Mouse (Mus musculus) adrenal gland, adult 18-20 months (tissue): ENCODE data around the gene Pdzrn4. TPM values are rescaled to one million over a fixed set of nuclear protein-coding genes. Genes with fewer than 3 reads are reported as not detected.
"Not testable (repeated sequence)": the region's sequence is repeated elsewhere in the genome, so short reads cannot be mapped to it uniquely, and the experiment has no call there.

Experiments
- DNase-seq, 2 experiments: peaks; one replicate each; pipeline ENCODE4 v3.0.0; 2021 to 2022; ENCODE audit warnings: low spot score in 2 of 2
- long read RNA-seq, 2 experiments: library from polyadenylated mRNA; stranded (forward); transcript quantifications; one replicate each; pipeline ENCODE4 v2.0.0; 2021
- total RNA-seq, 2 experiments: library from RNA; stranded (reverse); gene quantifications; 1 replicate in 1 of 2; 2 replicates in 1 of 2; pipeline ENCODE4 v1.2.3; 2021

Pdzrn4 gene
- not detected for total RNA-seq
- long read RNA-seq, experiment 1 = 0 reads
- long read RNA-seq, experiment 2 = 0 reads

- no peak for DNase-seq
Measured at GRCm38 (mm10) chr15:92396770-92397608, at the start of gene Pdzrn4. Pdzrn4 (plus strand) TSS chr15:92396881.

DNA sequence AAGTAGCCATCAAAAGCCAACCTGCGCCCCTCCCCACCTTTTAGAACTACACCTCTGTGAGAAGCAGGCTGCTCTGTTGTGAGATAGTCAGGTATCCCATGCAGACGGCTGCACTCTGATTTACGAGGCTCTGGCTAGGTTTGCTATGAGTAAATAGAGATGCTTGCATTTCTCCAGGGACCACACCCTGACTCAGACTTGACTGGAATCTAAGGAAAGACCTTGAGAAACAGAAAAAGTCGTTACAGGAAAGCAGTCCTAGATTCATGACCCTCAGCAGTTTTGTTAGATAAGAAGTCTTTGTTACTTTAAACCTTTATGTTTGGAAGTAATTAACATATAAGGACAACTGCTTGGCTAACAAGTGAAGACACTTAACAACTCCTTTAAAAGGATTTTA lies 49.3 kb upstream of the Pdzrn4 start:
- DNase-seq = no peak

DNA sequence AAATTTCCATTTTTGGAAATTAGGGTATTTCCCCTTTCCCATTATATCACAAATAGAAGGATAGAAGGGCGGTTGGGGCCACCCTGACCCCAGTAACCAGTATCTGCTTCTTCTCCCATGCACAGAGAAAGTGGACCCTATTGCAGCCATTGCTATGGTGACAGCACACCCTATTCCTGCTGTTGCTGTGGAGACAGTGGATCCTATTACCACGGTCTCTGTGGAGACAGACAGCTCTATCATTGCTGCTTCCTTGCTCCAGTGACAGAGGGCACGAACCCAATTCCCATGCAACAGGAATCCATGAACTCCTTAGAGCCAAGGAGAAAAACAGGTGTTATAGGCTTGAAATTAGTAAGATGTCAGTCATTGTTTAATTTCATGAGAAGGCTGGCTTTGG lies 48.8 kb upstream of the Pdzrn4 start:
- no peak for DNase-seq

DNA sequence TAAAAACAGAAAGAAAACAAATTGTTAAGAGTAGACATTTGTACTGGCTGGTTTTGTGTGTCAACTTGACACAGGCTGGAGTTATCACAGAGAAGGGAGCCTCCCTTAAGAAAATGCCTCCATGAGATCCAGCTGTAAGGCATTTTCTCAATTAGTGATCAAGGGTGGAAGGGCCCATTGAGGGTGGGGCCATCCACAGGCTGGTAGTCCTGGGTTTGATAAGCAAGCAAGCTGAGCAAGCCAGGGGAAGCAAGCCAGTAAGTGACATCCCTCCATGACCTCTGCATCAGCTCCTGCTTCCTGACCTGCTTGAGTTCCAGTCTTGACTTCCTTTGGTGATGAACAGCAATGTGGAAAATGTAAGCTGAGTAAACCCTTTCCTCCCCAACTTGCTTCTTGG lies 48.2 kb upstream of the Pdzrn4 start:
- not testable (repeated sequence) for DNase-seq

GRCm38 (mm10) chr15:92364153-92364552 lies 32.5 kb upstream of the Pdzrn4 start:
- no peak for DNase-seq

DNA sequence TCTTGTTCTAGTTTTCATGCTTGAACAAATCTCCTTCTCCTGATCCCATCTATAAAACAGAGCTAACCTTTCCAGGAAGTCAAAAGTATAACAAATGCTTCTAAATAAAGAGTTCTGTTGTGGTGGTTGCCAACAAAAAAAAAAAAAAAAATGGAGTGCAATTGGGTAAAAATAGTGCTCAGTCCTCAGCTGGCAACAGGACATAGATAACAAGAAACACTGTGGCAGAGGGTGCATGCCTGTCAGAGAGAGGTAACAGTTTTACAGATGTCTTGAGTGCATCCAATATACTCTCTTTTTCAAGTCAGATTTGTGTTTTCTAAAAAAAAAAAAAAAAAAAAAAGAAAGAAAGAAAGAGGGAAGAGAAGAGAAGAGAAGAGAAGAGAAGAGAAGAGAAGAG lies 32.1 kb upstream of the Pdzrn4 start:
- DNase-seq = no peak

GRCm38 (mm10) chr15:92394811-92395210 lies 1.9 kb upstream of the Pdzrn4 start:
- DNase-seq = no peak

- no peak for DNase-seq
Measured at GRCm38 (mm10) chr15:92398747-92399146, 2.1 kb downstream of the Pdzrn4 start.

GRCm38 (mm10) chr15:92399278-92399677 lies 2.6 kb downstream of the Pdzrn4 start:
- no peak for DNase-seq

DNA sequence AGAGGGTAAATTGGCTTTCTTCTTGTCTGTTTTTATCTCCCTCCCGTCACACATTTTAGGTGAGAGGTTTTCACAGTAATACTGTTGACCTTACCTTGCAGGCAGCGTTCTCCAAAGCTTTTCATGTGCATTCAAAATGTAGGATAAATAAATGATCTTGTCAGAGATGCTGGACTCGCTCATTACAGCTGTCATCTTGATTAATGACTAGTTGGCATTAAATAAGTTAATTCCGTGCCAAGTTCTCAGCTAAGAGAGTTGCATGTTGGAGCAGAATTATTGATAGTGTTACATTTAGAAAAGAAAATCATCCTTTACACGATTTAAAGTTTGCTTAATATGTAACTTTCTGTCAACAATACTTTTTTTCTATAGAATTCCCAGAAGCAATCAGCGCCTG lies 4.9 kb downstream of the Pdzrn4 start:
- no peak for DNase-seq

GRCm38 (mm10) chr15:92415323-92415722 lies 18.6 kb downstream of the Pdzrn4 start:
- no peak for DNase-seq

DNA sequence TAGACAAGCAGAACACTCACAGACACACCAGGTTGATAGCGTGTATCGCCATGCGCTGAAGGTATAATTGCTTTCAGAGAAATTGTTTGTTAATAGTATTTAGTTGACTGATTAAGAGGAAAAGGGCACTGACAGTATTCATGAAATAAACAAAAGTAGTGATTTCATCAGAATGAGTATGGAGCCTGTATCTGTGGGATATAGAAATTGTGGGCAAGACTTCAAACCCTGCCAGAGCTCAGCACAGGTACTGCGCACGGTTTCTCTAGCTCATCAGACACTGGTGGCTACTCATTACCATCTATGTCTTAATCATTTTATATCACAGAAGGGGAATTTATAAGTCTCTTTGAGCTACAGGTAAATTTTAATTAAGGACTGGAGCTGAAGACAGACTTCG lies 19.5 kb downstream of the Pdzrn4 start:
- no peak for DNase-seq

- no peak for DNase-seq
Measured at GRCm38 (mm10) chr15:92416658-92417057, 20.0 kb downstream of the Pdzrn4 start.

DNA sequence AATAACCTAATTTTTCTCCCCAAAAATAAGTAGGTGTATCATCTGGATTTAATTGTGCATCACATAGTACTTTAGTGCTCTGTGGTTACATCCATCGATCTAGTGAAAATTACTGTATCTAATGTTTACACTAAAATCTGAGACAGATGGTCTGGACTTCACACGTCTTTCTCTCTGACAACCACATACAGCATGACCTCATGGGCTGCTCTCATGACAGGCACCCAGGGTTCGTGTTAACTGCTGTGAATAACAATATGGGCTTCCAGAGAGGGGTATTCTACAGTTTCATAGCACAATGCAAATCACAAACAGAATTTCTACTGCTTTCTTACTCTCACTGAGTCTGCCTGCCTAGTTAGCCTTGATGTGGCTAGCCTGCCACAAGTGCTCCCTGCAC lies 20.4 kb downstream of the Pdzrn4 start:
- DNase-seq = no peak

DNA sequence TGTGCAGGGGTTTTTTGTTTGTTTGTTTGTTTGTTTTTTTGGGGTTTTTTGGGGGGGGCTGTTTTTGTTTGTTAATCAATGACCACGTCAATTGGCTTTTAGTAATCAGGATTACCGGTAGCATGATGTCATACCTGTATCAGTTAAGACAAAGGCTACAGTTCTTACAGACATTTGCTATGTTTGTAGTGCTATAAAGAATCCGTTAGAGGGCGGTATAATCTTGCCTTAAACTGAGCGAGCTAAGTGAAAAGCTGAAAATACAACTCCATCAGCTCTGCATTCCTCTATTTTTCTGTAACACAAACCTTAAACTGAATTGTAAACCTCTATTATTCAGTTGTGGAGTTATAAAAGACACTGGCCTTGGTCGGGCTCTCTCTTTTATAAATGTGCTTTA lies 37.9 kb downstream of the Pdzrn4 start:
- DNase-seq = no peak

DNA sequence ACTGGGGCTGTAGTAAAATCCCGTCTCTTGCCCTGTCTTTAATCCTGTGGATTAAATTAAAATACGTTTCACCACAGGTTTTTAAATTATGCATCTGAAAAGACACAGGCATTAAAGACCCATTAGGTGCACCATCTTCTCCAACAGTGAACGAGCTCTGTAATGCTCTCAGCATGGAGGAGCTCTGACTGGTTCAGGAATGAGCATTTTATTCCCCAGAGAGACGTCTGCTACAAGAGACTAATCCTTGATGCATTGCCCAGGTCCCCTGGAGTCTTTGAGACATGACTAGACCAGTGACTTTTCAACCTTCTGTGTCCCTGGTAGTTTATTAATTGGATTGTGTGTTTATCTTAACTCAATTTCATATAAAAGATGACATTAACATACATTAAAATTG lies 38.6 kb downstream of the Pdzrn4 start:
- DNase-seq = no peak

GRCm38 (mm10) chr15:92441630-92442180 lies 45.0 kb downstream of the Pdzrn4 start:
- no peak for DNase-seq

DNA sequence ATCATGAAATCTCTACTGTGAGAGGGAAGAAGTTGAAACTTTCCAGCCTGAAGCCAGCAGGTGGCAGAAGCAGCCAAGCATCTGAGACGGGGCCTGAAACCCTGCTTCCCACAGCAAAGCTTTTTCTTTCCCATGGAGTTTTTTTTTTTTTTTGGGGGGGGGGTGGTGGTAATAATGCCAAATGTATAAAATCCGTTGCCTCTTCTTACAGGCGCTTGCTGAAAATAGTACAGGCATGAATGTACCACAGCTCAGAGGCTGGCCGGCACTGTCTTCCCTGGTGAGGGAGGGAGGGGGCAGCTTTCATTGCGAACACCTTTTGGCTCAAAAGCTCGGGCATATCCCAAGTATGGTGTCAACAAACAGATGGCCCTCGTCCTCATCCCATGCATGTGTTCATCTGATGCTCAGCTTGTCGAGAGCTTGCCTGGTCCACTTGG lies 51.0 kb downstream of the Pdzrn4 start:
- no peak for DNase-seq

DNA sequence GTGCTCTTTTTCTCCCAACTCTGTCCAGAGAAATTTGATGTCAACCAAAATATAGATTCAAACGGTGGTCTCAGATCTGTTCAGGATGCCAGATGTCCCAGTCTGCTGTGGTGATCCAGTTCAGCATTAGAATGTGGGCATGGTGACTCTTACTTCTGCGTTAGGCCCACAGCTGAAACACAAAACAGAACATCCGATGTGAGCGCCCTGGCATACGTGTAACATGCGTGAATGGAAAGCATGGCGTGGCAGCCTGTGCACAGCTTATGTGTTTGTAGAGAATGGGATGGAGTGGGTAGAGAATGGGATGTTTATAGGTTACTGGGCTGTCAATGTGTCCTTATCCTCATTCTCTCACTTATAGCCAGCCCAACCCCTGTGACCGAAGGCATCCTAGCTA lies 52.4 kb downstream of the Pdzrn4 start:
- DNase-seq = no peak

GRCm38 (mm10) chr15:92452620-92453019 lies 55.9 kb downstream of the Pdzrn4 start:
- DNase-seq = no peak

GRCm38 (mm10) chr15:92482198-92482597 lies 85.5 kb downstream of the Pdzrn4 start:
- no peak for DNase-seq

DNA sequence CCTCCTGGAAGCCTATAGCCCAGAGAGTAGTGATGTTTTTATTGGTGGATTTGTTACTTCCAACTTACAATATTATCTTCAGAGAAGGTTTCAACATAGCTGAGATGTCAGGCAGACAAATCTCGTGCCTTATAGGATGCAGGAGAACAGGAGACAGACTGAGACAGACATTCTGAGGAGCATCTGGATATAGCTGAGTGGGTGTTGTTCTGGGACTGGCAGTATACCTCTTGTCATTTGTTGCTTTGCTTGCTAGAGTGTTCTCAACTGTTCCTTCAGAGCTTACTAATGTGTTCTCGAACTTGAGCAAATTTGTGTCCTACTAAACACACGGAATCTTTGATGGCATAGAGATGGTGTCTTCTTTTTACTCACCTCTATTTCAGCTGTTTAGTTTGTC lies 94.7 kb downstream of the Pdzrn4 start:
- DNase-seq = no peak
